Mouse (Mus musculus) heart, postnatal 0 days (tissue): ENCODE measurements around the gene Gm42906. TPM values are rescaled to one million over a fixed set of nuclear protein-coding genes. Genes with fewer than 3 reads are reported as not detected.
A peak's percentile ranks its signal among the peaks of the same experiment; 100 is the strongest.

Source experiments
- ATAC-seq: fragments of 200-750 bp; cut with Nextera tagmentation; 2 replicates; pipeline ENCODE4 v1.8.0; 2017; ENCODE audit warnings: low read depth, moderate number of reproducible peaks, moderate library complexity; ENCODE audit not compliant: insufficient read depth
- DNase-seq: peaks from one replicate; pipeline ENCODE4 v3.0.0-alpha.2; 2016; ENCODE audit warnings: low spot score
- H3K27ac ChIP-seq: fragments of 300-500 bp; sonication (generic); 2 replicates; pipeline ENCODE4 v1.5.1; 2014; ENCODE audit warnings: low read depth, mild to moderate bottlenecking
- H3K27me3 ChIP-seq: fragments of 300-500 bp; sonication (generic); 2 replicates; pipeline ENCODE4 v1.6.1; 2014; ENCODE audit warnings: low read length, mixed read lengths; ENCODE audit not compliant: control insufficient read depth, insufficient read depth
- H3K36me3 ChIP-seq: fragments of 300-500 bp; sonication (generic); replicated peaks from 2 replicates; pipeline ENCODE4 v1.6.1; 2014; ENCODE audit warnings: low read length, mixed read lengths; ENCODE audit not compliant: control insufficient read depth, insufficient read depth
- H3K4me1 ChIP-seq: fragments of 300-500 bp; sonication (generic); 2 replicates; pipeline ENCODE4 v1.6.1; 2014; ENCODE audit warnings: antibody characterized with exemption; ENCODE audit not compliant: control insufficient read depth, insufficient read depth
- H3K4me2 ChIP-seq: fragments of 300-500 bp; sonication (generic); 2 replicates; pipeline ENCODE4 v1.6.1; 2014; ENCODE audit warnings: low read depth, mild to moderate bottlenecking, low read length, moderate library complexity
- H3K4me3 ChIP-seq: fragments of 300-500 bp; sonication (generic); 2 replicates; pipeline ENCODE4 v1.5.1; 2014; ENCODE audit warnings: low read depth, low read length
- H3K9ac ChIP-seq: fragments of 300-500 bp; sonication (generic); replicated peaks from 2 replicates; pipeline ENCODE4 v1.6.1; 2014; ENCODE audit warnings: low read depth, low read length, mixed read lengths
- H3K9me3 ChIP-seq: fragments of 300-500 bp; sonication (generic); replicated peaks from 2 replicates; pipeline ENCODE4 v1.6.1; 2016; ENCODE audit warnings: low read length; ENCODE audit not compliant: control insufficient read depth
- CTCF ChIP-seq: IDR thresholded peaks from 2 replicates; pipeline ENCODE4 v1.5.1; 2016; ENCODE audit warnings: antibody characterized with exemption, control low read depth, low read depth
- EP300 ChIP-seq: IDR thresholded peaks from 2 replicates; pipeline ENCODE4 v1.6.1; 2016; ENCODE audit warnings: antibody characterized with exemption, low read depth
- WGBS: fragments of 180-500 bp; shearing (Covaris S2); extraction: QIAGEN DNeasy Blood & Tissue Kit; methylation state at CpG from one replicate; pipeline ENCODE4 v1.1.7; 2014; 5-methylcytosine and 5-hydroxymethylcytosine counted together
- polyA plus RNA-seq: library from polyadenylated mRNA; unstranded; fragments of >200 nt; fragmentation: Nextera tagmentation; extraction: Ambion mirVana; gene quantifications from 2 replicates; pipeline ENCODE4 v1.2.1, GENCODE M21; 2015
- total RNA-seq: library from RNA; depleted of rRNA; stranded (reverse); fragments of >200 nt; gene quantifications from 2 replicates; pipeline ENCODE4 v1.2.3, GENCODE M21; 2014; ENCODE audit warnings: low replicate concordance

Gene Gm42906
- total and polyA plus RNA-seq, 2 experiments from 2014 or later: not detected

GRCm38 (mm10) chr5:151333191-151333594, 94.8 kb downstream of the Gm42906 start:
- ATAC-seq: no peak
- no peak overlapping the region for H3K4me2 ChIP-seq
- H3K4me3 ChIP-seq: no peak overlapping the region
- H3K27ac ChIP-seq: 0 out of 2 replicates have a peak overlapping the region, but pooled peaks have one; percentile 38
- no peaks in the 10 kb centered on the region for H3K36me3 ChIP-seq
- H3K9ac ChIP-seq: no peak overlapping the region
- TF ChIP-seq EP300: no peak
- TF ChIP-seq CTCF: no peak
- peak; percentile 49 for DNase-seq
- H3K9me3 ChIP-seq: no peaks in the 10 kb centered on the region
- no peaks in the 10 kb centered on the region for H3K27me3 ChIP-seq
- no peaks in the 10 kb centered on the region for H3K4me1 ChIP-seq

GRCm38 (mm10) chr5:151315804-151316597, 112.0 kb downstream of the Gm42906 start:
- ATAC-seq (peak; percentile 69), DNase-seq (peak; percentile 31)
- 27% methylated on average over 10 of the region's 10 CpGs for WGBS
- H3K27ac ChIP-seq: no peak overlapping the region
- H3K36me3 ChIP-seq: no peaks in the 10 kb centered on the region
- no peak overlapping the region for H3K4me3 ChIP-seq
- H3K4me2 ChIP-seq: peak overlapping the region; percentile 32; the same call in 1 of the 2 replicates
- H3K9ac ChIP-seq: no peak overlapping the region
- TF ChIP-seq CTCF: no peak
- TF ChIP-seq EP300: no peak
- no peaks in the 10 kb centered on the region for H3K9me3 ChIP-seq
- H3K4me1 ChIP-seq: no peaks in the 10 kb centered on the region
- no peaks in the 10 kb centered on the region for H3K27me3 ChIP-seq

- Histone ChIP-seq H3K4me2 (no peak overlapping the region), H3K4me3 (no peak overlapping the region), H3K36me3 (no peaks in the 10 kb centered on the region), H3K27ac (no peak overlapping the region), H3K9me3 (no peaks in the 10 kb centered on the region), H3K4me1 (no peaks in the 10 kb centered on the region), H3K9ac (no peak overlapping the region), H3K27me3 (no peaks in the 10 kb centered on the region)
- TF ChIP-seq CTCF: no peak
- TF ChIP-seq EP300: no peak
- 58% methylated on average over 2 of the region's 2 CpGs for WGBS
- DNase-seq: no peak
- ATAC-seq: no peak
Observed at GRCm38 (mm10) chr5:151300286-151300685, 127.7 kb downstream of the Gm42906 start.

GRCm38 (mm10) chr5:151299576-151299975, 128.4 kb downstream of the Gm42906 start:
- Histone ChIP-seq H3K4me2 (no peak overlapping the region), H3K27ac (no peak overlapping the region), H3K9me3 (no peaks in the 10 kb centered on the region), H3K4me3 (no peak overlapping the region), H3K27me3 (no peaks in the 10 kb centered on the region), H3K36me3 (no peaks in the 10 kb centered on the region), H3K4me1 (no peaks in the 10 kb centered on the region), H3K9ac (no peak overlapping the region)
- TF ChIP-seq CTCF: no peak
- TF ChIP-seq EP300: no peak
- WGBS: 85% methylated on average over 7 of the region's 7 CpGs
- ATAC-seq (no peak), DNase-seq (no peak)

GRCm38 (mm10) chr5:151298371-151298770, 129.6 kb downstream of the Gm42906 start:
- TF ChIP-seq EP300: no peak
- TF ChIP-seq CTCF: no peak
- H3K36me3 ChIP-seq: no peaks in the 10 kb centered on the region
- no peak for ATAC-seq

GRCm38 (mm10) chr5:151296244-151296643, 131.7 kb downstream of the Gm42906 start:
- TF ChIP-seq EP300 (no peak), CTCF (no peak)
- Histone ChIP-seq H3K4me1 (no peaks in the 10 kb centered on the region), H3K9ac (no peak overlapping the region), H3K27ac (no peak overlapping the region), H3K9me3 (no peaks in the 10 kb centered on the region), H3K36me3 (no peaks in the 10 kb centered on the region), H3K27me3 (no peaks in the 10 kb centered on the region), H3K4me2 (no peak overlapping the region), H3K4me3 (no peak overlapping the region)
- ATAC-seq (no peak), DNase-seq (no peak)
- 81% methylated on average over 4 of the region's 4 CpGs for WGBS

More at GRCm38 (mm10) chr5:151298371-151298770, 129.6 kb downstream of the Gm42906 start:
- no peak overlapping the region for H3K4me3 ChIP-seq
- H3K27me3 ChIP-seq: no peaks in the 10 kb centered on the region
- no peaks in the 10 kb centered on the region for H3K9me3 ChIP-seq
- no peak for DNase-seq
- WGBS: 64% methylated on average over 4 of the region's 4 CpGs
- H3K4me2 ChIP-seq: no peak overlapping the region
- no peak overlapping the region for H3K27ac ChIP-seq
- H3K9ac ChIP-seq: no peak overlapping the region
- H3K4me1 ChIP-seq: no peaks in the 10 kb centered on the region
